Mouse (Mus musculus): ENCODE results near the gene Lin7c. TPM values are rescaled to one million over a fixed set of nuclear protein-coding genes. Genes with fewer than 3 reads are reported as not detected.
"Not testable (repeated sequence)": the region's sequence is repeated elsewhere in the genome, so short reads cannot be mapped to it uniquely, and the experiment has no call there.

Gene Lin7c
- total RNA-seq (2021), result 72.4 and 77.2 TPM in 2 replicates
- long read RNA-seq, experiment 1, full-length matches to known transcripts, result 51 of 67 reads
- long read RNA-seq, experiment 1, partial matches to known transcripts, result 14 of 67 reads
- long read RNA-seq, experiment 1, other reads (novel, unspliced or antisense), result 2 of 67 reads
- long read RNA-seq, experiment 2, full-length matches to known transcripts, result 53 of 60 reads
- long read RNA-seq, experiment 2, partial matches to known transcripts, result 2 of 60 reads
- long read RNA-seq, experiment 2, other reads (novel, unspliced or antisense), result 5 of 60 reads

DNA sequence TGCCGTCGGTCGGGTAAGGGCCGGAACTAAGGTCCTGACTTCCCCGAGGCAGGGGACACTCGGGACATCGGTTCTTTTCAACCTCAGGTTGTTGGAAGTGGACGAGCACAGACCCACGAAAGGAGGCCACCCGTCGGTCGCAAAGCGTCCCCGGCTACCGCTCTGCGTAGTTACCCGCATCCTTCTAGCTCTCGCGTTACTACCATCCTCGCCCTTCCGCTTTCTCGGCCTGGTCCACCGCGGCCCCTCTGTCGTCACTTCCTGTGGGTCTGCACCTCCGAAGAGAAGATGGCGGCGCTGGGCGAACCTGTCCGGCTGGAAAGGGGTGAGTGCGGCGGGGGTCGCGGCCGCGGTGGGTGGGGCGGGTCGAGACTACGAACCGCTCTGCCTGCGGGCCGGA lies at the start of gene Lin7c:
Lin7c (plus strand) TSS at position 257 of the 400 bp plus-strand sequence.
- DNase-seq, result peak; percentile 97

DNA sequence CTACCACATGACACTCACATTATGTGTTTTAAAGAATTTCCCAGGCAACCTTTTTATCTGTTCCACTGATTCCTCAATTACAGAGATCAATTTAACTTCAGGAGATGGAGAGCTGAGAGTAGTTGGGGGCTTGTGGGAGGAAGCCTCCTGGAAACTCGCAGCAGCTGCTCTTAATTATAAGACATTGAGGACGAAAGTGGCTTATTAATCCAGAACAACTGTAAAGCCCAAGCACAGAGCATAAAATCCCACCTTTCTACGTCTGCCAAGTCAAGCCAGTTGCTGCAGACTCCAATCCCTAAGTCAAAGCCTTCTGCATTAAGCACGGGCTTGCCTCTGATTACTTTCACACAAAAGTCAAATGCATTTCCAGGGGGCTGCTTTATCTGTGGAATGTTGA lies 44.3 kb upstream of the Lin7c start:
- DNase-seq, result no peak

DNA sequence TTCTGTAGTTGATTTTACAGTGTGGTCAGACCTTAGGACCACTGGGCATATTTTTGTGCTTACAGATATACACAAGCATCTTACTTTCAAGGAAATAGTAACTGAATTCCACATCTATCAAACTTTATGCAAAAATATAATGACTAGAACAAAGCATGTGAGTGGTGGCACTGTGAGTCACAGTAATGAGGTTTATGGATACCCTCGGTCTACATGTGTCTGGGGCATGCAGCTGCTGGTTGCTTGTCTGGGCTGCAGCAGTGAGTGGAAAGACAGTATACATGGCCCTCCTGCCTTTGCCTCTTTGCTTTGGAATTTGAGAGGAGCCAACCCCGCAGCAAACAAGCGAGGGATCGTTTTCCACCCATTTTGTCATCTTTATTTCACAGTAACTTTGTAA lies 42.3 kb upstream of the Lin7c start:
- no peak for DNase-seq

DNA sequence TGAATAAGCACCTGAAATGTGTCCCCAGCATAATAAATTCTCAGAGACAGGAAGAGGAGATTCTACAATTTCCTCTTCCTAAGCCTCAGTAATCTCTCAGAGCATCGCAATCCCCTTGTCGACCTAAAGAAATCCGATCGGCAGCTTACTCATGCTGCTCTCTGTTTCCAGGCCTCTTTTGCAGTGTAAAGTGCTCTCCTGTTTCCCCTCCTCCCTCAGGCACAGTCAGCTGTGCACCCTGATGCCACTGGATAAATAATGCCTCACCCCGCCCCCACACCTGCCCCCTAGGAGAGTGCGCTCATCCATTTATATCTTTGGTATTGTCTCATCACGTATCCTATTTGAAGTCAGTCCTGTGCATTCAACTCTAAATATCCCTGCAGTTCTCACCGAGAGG lies 41.9 kb upstream of the Lin7c start:
- no peak for DNase-seq

DNA sequence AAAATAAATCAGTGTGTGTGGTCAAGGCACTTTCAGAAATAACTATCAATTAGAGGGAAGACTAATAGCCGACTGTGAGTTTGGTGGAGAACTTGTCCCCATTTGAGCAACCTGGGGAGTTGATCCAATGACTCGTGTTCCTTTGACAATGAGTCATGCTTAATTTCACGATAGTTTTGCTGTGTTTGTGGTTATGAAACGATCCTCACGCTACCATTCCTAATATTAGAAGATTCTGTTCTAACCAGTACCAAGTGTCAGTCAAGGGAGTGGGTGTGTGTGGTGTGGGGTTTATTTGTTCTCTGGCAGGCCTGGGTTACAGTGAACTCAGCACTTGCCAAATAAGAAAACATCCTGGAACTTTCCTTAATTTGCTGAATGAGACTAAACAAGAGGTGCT lies 35.1 kb upstream of the Lin7c start:
- DNase-seq, result no peak

DNA sequence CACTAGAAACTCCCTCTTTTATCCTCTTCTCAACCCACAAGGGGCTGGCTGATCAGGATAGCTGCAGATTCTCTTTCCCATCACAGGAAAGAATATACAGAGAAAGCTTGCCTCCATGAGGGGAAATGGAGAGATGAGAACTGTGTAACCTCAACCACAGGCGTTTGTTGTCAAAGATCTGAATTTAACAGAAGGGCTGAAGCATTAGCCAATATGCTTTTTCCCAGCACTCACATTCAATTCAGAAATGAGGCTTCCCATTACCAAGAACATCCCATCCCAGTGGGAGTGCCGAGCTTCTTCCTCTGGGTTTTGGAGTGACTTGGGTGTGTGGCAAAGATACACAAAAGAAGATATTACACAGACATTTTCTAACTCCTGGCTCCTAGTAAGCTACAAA lies 31.0 kb upstream of the Lin7c start:
- DNase-seq, result no peak

DNA sequence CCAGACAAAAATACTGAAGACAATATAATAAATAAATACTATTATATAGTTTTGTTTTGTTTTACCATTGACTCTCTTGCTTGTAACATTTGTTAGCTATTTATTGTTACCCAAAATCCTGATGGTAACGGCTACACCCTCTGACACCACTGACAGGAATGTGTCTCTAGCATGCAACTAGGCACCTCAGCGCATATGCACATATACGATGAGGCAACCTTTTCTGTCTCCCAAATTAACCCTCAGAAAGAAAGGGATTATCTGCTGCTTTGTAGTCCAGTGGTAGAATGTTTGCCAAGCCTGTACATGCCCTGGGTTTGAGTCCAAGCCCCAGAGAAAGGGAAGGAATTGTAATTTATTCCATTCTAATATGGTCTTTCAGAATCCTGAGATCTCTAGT lies 29.8 kb upstream of the Lin7c start:
- DNase-seq, result no peak

DNA sequence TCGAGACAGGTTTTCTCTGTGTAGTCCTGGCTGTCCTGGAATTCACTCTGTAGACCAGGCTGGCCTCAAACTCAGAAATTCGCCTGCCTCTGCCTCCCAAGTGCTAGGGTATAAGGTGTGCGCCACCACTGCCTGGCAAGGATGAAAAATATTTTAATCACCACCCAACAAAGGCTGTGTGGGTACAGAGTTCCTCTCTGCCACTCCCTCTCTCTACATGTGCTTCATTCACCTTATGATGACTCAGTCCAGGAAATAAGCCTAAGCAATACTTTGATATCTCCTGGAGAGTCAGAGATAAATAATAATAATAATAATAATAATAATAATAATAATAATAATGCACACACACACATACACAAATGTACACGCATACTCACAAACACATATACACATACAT lies 11.2 kb upstream of the Lin7c start:
- not testable (repeated sequence) for DNase-seq

DNA sequence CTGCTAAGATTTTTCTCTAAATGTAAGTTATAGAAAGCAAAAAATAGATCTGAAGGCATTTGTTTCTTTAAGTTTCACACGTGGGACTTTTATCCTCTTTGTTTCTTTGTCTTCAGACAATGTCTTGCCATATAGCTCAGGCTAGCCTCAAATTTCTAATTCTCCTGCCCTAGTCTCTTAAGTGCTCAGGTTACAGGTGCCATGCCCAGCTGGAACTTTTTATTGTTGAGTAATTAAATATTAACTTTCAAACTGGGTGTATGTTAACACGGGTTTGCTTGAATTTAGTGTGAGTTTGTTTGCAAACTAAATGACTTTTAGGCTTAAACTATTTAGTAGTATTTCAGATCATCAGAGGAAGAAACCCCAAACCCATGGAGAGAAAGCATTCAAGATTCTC lies 9.5 kb upstream of the Lin7c start:
- no peak for DNase-seq

DNA sequence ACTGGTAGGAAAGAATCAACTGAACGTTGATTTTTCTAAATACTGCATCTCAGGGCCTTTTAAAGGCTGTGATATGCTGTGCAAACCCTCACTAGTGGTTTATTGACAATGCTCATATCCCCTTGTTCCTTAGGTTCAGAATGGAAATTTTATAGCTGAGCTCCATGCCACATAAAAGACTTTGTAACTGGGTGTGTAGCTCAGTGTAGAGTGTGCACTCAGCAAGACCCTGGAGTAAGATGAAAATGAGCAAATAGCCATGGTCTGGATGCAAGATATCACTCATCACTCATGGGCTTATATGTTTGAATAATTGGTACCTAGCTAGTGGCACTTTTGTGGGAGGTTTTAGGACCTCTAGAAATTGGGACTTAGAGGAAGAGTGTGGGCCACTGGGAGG lies 9.0 kb upstream of the Lin7c start:
- DNase-seq, result no peak

DNA sequence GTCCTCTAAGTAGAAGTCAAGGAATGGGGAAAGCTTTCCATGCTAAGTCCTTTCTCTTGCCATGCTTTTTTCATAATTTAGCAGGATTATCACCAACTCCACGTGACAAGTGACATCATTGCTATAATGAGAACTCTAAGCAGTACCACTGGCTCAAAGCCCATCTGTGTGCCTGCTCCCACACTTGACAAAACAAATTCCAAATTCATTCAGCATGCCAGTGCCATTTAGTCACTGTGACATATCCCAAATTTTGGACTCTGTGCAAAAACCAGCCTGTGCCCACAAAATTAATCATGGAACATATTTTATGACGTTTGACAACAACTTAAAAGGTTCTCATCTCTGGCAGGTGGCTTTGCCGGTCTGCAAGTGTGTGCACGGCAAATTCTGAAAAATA lies 6.5 kb upstream of the Lin7c start:
- DNase-seq, result no peak

DNA sequence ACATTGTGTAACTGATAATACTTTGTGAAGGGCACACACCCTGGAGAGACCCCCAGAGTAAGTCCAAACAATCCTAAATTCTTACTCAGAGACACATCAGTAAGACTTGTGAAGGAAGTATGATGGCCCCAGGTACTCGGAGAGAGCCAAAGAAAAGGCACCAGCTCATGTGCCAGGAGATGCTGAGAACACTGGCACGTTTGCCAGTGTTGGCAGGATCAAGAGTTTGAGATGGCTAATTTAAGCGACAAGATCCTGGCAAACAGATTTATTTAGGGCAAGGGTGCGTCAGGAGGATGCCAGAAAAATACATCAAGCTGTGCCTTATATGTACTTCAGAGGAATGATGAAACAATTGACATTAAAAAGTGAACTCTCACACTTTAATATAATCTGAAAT lies 6.1 kb upstream of the Lin7c start:
- no peak for DNase-seq

DNA sequence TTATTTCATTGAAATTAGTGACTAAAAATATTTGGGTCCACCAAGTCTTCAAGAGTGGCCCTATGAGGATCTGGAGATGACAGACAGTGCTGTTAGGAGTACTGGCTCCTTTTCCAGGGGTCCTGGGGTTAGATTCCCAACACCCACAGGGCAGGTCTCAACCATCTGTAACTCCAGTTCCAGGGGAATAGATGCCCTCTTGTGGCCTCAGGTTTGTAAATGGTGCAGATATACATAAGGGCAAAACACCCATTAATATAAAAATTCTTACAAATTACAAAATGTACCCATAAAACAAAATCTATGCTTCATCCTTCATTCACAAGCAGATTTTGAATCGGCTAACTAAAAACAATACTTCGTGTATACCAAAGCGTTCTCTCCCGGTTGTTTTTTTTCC lies 585 bp upstream of the Lin7c start:
- no peak for DNase-seq

DNA sequence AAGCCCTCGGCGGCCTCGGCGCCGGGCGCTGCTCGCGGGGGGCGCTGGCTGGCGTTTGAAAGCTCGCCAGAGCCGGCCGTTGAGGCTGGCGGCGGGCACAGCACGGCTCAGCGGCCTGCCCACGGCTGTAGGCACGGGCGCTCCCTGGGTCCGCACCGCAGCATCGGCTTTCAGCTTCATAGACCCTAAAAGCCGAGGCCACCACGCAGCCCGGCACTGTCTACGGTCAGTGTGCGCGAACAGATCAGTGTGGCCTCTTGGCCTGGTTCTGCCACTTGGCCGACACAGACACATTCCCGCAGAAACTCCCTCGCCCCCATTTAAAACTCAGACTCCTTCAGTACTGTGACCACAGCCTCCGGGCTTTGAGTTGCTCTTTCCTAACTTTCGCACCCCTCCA lies 378 bp downstream of the Lin7c start:
- DNase-seq, result no peak

DNA sequence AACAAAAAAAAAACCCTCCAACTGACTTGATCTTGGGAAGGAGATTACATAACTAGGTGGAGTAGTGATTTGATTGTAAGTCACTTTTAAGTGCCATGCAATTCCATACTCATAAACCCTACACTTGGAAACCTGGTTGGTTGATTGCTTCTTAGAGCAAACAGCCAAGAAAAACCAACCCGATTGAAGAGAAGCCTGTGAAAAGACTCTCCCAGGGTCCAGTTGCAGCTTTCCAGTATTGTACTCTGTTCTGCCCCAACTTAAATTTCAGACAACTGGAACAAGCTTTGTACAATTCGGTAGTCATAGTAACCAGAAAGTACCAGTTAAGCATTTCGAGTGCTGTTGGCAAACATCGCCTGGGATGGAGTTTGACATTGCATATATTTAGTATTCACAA lies 818 bp downstream of the Lin7c start:
- DNase-seq, result no peak

DNA sequence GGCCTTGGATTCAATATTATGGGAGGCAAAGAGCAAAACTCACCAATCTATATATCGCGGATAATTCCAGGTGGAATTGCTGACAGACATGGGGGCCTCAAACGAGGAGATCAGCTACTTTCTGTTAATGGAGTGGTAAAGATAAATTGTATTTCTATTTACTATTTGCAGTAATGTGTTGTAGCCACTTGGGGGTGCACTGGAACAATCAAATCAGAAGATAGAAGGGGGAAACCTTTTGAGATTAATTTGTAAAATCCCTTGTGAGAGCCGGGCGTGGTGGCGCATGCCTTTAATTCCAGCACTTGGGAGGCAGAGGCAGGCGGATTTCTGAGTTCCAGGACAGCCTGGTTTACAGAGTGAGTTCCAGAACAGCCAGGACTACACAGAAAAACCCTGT lies 5.7 kb downstream of the Lin7c start:
- DNase-seq, result no peak

DNA sequence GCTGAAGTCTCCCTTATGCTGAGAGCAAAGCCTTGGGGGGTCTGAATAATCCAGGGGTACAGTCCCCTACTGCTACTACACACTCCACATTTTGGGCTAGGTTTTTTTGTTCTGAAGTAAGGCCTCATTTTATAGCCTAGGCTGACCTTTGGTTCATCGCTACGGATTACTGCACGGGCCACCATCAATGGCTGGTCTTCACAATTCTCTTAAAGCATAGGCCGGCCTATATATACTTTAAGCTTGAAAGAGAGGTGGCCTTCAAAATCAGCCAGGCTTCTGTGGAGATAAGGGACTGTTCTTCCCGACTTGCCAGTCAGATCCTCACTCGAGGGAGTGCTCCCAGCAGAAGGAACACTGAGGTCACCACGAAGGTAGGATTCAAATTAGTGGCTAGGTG lies 12.2 kb downstream of the Lin7c start:
- DNase-seq, result no peak

DNA sequence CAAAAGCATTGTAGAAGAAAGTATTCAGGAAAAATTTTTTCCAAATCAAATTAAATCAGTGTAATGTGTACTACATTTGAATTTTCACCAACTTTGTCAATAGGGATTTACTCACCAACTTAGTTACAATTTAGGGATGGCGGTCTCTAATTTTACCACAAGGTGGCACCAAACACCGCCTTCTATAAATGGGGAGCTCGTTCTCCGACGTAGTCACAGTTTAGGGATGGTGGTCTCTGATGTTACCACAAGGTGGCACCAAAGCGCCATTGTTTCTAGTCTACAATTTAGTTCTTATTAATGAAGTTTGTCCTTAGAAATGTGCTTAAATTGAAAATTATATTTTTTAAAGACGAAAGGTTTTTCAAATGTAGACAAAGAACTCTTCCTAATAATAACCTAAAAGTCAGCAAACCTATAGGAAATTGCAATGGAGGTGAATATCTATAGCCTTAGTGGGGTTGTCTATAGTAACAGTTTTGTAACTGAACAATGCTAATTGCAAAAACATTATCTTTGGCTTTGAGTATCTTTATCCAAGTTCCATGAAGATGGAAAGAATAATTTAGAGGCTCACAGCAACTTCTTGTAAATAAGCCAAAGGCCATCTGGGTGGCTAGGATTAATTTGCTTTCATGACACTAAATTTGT lies 13.6 kb downstream of the Lin7c start:
- DNase-seq, result peak; percentile 91

DNA sequence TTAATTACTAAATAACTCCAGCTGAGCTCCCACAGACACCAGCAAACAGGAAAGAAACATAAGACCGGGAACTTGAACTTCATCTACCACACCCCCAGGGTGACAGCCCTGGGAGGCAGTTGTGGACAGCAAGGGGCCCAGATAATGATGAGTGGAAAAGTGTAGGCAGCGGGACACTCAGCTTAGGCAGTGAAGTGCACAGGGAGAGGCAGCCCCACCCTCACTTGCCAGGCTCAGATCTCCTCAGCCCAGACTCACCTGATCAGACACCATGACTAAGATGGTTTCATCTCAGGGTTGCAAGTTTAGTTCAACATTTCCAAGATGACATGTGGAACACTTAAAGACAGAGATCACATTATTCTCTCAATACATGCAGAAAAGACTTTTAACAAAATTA lies 18.5 kb downstream of the Lin7c start:
- no peak for DNase-seq

DNA sequence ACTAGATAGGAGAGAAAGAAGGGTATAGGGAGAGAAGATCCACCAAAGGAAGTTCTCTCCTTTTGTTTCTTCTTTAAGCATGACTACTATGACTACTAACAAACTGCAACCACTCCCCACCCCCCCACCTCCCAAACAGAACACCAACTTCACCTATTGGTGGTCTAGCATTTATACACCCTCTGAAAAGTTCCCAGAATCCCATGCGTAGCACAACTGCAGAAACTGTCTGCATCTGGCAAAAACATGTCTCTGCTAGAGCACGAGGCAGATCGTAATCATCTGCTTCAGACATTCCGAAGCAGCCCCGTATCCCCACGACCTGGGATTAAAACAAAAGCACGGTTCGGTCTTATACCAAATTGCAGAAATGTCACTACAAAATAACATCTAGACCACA lies 21.6 kb downstream of the Lin7c start:
- DNase-seq, result no peak

DNA sequence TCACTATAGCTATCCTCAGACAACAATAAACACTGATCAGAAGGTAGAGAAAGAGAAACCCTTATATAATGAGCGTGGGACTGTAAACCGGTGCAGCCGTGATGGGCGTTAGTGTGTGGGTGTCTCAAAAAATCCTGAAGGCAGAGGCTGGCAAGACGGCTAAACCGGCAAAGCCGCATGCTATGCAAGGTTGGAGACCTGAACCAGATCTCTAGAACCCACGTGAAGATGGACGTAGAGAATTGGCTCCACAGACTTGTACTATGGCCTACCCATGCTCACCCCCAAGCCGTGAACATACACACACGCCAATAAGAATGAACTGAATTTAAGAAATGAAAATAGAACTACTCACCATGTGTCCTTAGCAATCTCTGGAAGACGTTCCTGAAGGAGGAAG lies 22.1 kb downstream of the Lin7c start:
- DNase-seq, result no peak

DNA sequence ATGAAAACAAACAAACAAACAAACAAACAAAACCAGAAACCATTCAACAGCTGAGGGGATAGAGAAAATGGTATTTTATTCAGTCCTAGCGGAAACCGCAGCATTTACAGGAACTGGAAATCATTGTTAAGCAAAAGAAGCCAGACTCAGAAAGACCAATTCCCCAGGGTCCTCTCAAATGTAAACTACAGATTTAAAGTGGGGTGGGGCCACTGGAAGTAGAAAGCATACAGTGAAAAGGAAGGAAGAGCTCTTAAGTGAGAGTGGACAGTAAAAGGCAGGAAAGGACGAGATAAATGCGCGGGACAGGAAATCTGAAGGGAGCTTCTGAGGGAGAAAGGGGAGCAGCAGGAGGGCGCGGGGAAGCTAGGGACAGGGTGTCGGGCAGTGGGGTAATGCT lies 22.6 kb downstream of the Lin7c start:
- DNase-seq, result no peak

DNA sequence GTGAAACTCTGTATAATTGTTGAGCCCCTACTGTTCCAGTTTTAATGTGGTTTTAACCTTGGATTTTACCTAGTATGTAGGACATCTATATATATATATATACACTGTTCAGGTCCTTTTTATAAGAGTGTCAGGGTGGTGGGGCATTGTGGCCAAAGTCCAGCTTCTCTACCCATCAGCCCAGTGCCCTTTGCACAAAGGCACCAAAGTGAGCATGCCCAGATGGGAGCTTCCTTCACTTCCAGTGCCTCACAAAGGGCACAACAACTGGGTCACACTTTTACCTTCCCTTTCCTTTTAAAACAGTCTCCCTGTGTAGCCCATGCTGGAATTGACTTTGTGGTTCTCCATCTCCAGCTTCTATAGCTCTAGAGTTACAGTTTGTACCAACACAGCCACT lies 23.9 kb downstream of the Lin7c start:
- DNase-seq, result no peak

DNA sequence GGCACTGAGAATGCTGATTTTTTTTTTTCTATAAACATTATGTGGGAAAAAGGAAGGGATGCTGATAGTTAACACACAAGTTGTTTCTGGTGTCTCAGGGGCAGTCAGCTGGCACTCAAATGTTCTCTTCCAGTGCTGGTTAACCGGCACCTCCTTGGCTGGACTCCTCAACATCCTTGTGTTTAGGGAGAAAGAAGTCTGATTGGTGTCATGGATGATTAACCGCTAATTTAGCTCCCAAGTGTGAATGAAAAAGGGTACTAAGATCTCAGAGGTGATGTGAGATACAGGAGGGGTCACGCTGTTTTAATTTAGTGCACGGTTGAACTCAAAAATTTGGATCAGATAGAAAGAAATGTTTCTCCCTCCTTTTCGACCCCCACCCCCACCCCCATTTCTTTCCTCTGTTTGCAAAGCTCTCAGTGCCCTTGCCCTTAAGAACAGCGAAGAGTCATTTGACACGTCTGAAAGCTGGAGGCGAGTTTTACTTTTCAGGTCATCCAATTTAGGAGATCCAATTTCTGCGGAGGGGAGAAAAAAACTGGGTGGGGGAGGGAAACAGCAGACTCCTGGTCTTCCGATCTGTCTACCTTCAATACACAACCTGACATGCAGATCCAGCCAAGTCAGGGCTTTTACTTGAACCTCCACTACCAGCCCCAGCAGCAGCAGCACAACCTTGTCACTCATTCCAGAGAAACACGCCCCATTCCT lies 26.3 kb downstream of the Lin7c start:
- no peak for DNase-seq
